Mouse (Mus musculus): Measurements from ENCODE around the gene Nox3.

DNA sequence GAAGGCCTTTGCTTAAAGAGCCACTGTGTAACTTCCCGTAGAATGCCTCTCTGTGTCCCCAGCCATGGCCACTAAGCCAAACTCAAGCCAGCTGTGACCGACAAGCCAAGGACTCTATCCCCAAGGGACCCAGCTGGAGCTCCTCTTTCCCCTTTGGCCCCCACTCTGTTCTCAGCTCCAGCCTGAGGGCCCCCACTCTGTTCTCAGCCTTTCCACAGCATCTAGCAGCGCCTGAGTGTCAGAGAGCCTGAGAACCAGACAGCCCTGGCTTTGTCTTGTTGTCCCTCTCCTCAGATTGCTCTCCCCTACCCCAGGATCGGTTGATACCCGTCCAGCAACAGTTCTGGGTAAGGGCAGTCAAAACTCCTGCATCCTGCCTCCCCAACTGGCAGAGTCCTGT, 36.6 kb downstream of the Nox3 start:
- TF ChIP-seq POLR2A (IDR thresholded peaks at IDR 0.05; ENCODE audit: extremely low read depth, insufficient read depth, low read length) = no peak
- TF ChIP-seq CTCF (IDR thresholded peaks at IDR 0.05; ENCODE audit: extremely low read depth, insufficient read depth, low read length) = no peak

Data from cortical plate, adult 2 months (tissue).